Mouse (Mus musculus): Measurements from ENCODE around the gene Tubb3. TPM values are rescaled to one million over a fixed set of nuclear protein-coding genes. Genes with fewer than 3 reads are reported as not detected.

Tubb3 gene
- polyA plus RNA-seq, 1 experiment from 2014 or later, result 23.9 TPM

GRCm38 (mm10) chr8:123441788-123442187 lies 30.6 kb downstream of the Tubb3 start:
- no peak overlapping the region for H3K4me3 ChIP-seq (ENCODE audit: low read depth, low read length)
- 86% methylated on average over 2 of the region's 2 CpGs for WGBS
- ATAC-seq, result no peak
- no peaks in the 10 kb centered on the region for H3K4me1 ChIP-seq (replicated peaks; ENCODE audit: control insufficient read depth, insufficient read depth, low read length)
- no peaks in the 10 kb centered on the region for H3K9me3 ChIP-seq (ENCODE audit: control insufficient read depth)
- H3K4me2 ChIP-seq (replicated peaks; ENCODE audit: low read depth), result no peak overlapping the region
- no peaks in the 10 kb centered on the region for H3K36me3 ChIP-seq (ENCODE audit: control insufficient read depth, insufficient read depth)
- TF ChIP-seq CTCF (IDR thresholded peaks at IDR 0.05; ENCODE audit: low read depth), result no peak
- no peak overlapping the region for H3K9ac ChIP-seq (ENCODE audit: low read depth, low read length)
- no peak overlapping the region for H3K27ac ChIP-seq (ENCODE audit: low read depth, low read length)
- H3K27me3 ChIP-seq (replicated peaks; ENCODE audit: control insufficient read depth, insufficient read depth, low read length), result no peaks in the 10 kb centered on the region

- Histone ChIP-seq H3K27me3 (replicated peaks; ENCODE audit: control insufficient read depth, insufficient read depth, low read length) (no peaks in the 10 kb centered on the region), H3K9ac (ENCODE audit: low read depth, low read length) (no peak overlapping the region), H3K4me2 (replicated peaks; ENCODE audit: low read depth) (peak overlapping the region; percentile 73), H3K9me3 (ENCODE audit: control insufficient read depth) (no peaks in the 10 kb centered on the region), H3K27ac (ENCODE audit: low read depth, low read length) (no peak overlapping the region; the same call in 1 of the 2 replicates), H3K36me3 (ENCODE audit: control insufficient read depth, insufficient read depth) (no peaks in the 10 kb centered on the region), H3K4me3 (ENCODE audit: low read depth, low read length) (peak overlapping the region; percentile 74; the same call in 1 of the 2 replicates), H3K4me1 (replicated peaks; ENCODE audit: control insufficient read depth, insufficient read depth, low read length) (no peaks in the 10 kb centered on the region)
- TF ChIP-seq CTCF (IDR thresholded peaks at IDR 0.05; ENCODE audit: low read depth), result no peak
- 83% methylated on average over 5 of the region's 5 CpGs for WGBS
- no peak for ATAC-seq
Observed at GRCm38 (mm10) chr8:123442351-123442750, 31.1 kb downstream of the Tubb3 start.

- H3K27ac ChIP-seq (ENCODE audit: low read depth, low read length), result peak overlapping the region; percentile 68
- ATAC-seq, result peak; percentile 86
- under 1% methylated on average over 41 of the region's 41 CpGs for WGBS
Observed at GRCm38 (mm10) chr8:123442871-123443575, 31.8 kb downstream of the Tubb3 start.

GRCm38 (mm10) chr8:123443576-123443921 lies 32.3 kb downstream of the Tubb3 start:
- no peak for TF ChIP-seq CTCF (IDR thresholded peaks at IDR 0.05; ENCODE audit: low read depth)
- Histone ChIP-seq H3K27me3 (replicated peaks; ENCODE audit: control insufficient read depth, insufficient read depth, low read length) (no peaks in the 10 kb centered on the region), H3K4me1 (replicated peaks; ENCODE audit: control insufficient read depth, insufficient read depth, low read length) (no peaks in the 10 kb centered on the region), H3K9me3 (ENCODE audit: control insufficient read depth) (no peaks in the 10 kb centered on the region), H3K27ac (ENCODE audit: low read depth, low read length) (peak overlapping the region; percentile 68; the same call in 1 of the 2 replicates), H3K4me3 (ENCODE audit: low read depth, low read length) (peak overlapping the region; percentile 74), H3K9ac (ENCODE audit: low read depth, low read length) (peak overlapping the region; percentile 75), H3K4me2 (replicated peaks; ENCODE audit: low read depth) (peak overlapping the region; percentile 73), H3K36me3 (ENCODE audit: control insufficient read depth, insufficient read depth) (no peaks in the 10 kb centered on the region)
- ATAC-seq, result peak; percentile 11; the same call in 1 of the 2 replicates
- WGBS, result 8% methylated on average over 4 of the region's 4 CpGs

More at GRCm38 (mm10) chr8:123442871-123443575, 31.8 kb downstream of the Tubb3 start:
- peak; percentile 82 for TF ChIP-seq CTCF (IDR thresholded peaks at IDR 0.05; ENCODE audit: low read depth)
- Histone ChIP-seq H3K4me3 (ENCODE audit: low read depth, low read length) (peak overlapping the region; percentile 74), H3K4me1 (replicated peaks; ENCODE audit: control insufficient read depth, insufficient read depth, low read length) (no peaks in the 10 kb centered on the region), H3K9ac (ENCODE audit: low read depth, low read length) (peak overlapping the region; percentile 75), H3K9me3 (ENCODE audit: control insufficient read depth) (no peaks in the 10 kb centered on the region), H3K4me2 (replicated peaks; ENCODE audit: low read depth) (peak overlapping the region; percentile 73), H3K36me3 (ENCODE audit: control insufficient read depth, insufficient read depth) (no peaks in the 10 kb centered on the region), H3K27me3 (replicated peaks; ENCODE audit: control insufficient read depth, insufficient read depth, low read length) (no peaks in the 10 kb centered on the region)

GRCm38 (mm10) chr8:123444131-123444530 lies 32.9 kb downstream of the Tubb3 start:
- Histone ChIP-seq H3K4me2 (replicated peaks; ENCODE audit: low read depth) (peak overlapping the region; percentile 73; the same call in 1 of the 2 replicates), H3K36me3 (ENCODE audit: control insufficient read depth, insufficient read depth) (no peaks in the 10 kb centered on the region), H3K9me3 (ENCODE audit: control insufficient read depth) (no peaks in the 10 kb centered on the region), H3K27ac (ENCODE audit: low read depth, low read length) (no peak overlapping the region), H3K9ac (ENCODE audit: low read depth, low read length) (no peak overlapping the region), H3K4me3 (ENCODE audit: low read depth, low read length) (no peak overlapping the region), H3K27me3 (replicated peaks; ENCODE audit: control insufficient read depth, insufficient read depth, low read length) (no peaks in the 10 kb centered on the region), H3K4me1 (replicated peaks; ENCODE audit: control insufficient read depth, insufficient read depth, low read length) (no peaks in the 10 kb centered on the region)
- no peak for ATAC-seq
- no peak for TF ChIP-seq CTCF (IDR thresholded peaks at IDR 0.05; ENCODE audit: low read depth)
- WGBS, result 76% methylated on average over 6 of the region's 6 CpGs

- ATAC-seq, result peak; percentile 66
Observed at GRCm38 (mm10) chr8:123445981-123446380, 34.8 kb downstream of the Tubb3 start.

More at GRCm38 (mm10) chr8:123445981-123446380, 34.8 kb downstream of the Tubb3 start:
- no peaks in the 10 kb centered on the region for H3K9me3 ChIP-seq (ENCODE audit: control insufficient read depth)
- no peaks in the 10 kb centered on the region for H3K36me3 ChIP-seq (ENCODE audit: control insufficient read depth, insufficient read depth)
- no peak overlapping the region for H3K27ac ChIP-seq (ENCODE audit: low read depth, low read length)
- no peak overlapping the region for H3K4me3 ChIP-seq (ENCODE audit: low read depth, low read length)
- H3K27me3 ChIP-seq (replicated peaks; ENCODE audit: control insufficient read depth, insufficient read depth, low read length), result no peaks in the 10 kb centered on the region
- H3K9ac ChIP-seq (ENCODE audit: low read depth, low read length), result no peak overlapping the region
- H3K4me1 ChIP-seq (replicated peaks; ENCODE audit: control insufficient read depth, insufficient read depth, low read length), result no peaks in the 10 kb centered on the region
- no peak for TF ChIP-seq CTCF (IDR thresholded peaks at IDR 0.05; ENCODE audit: low read depth)
- no peak overlapping the region for H3K4me2 ChIP-seq (replicated peaks; ENCODE audit: low read depth)
- WGBS, result 70% methylated on average over 10 of the region's 10 CpGs
